Mouse (Mus musculus): ENCODE measurements around the gene Maco1. TPM values are rescaled to one million over a fixed set of nuclear protein-coding genes. Genes with fewer than 3 reads are reported as not detected.

The Maco1 gene
- total and polyA plus RNA-seq, 2 experiments from 2014 or later: 21.8 to 32.1 TPM

- Histone ChIP-seq H3K4me1 (ENCODE audit: control insufficient read depth, insufficient read depth) (peaks cover 26% of the 10 kb centered on the region), H3K27me3 (ENCODE audit: control insufficient read depth, insufficient read depth, low read length) (no peaks in the 10 kb centered on the region), H3K9me3 (replicated peaks; ENCODE audit: control insufficient read depth, low read length) (no peaks in the 10 kb centered on the region), H3K4me3 (ENCODE audit: low read depth, low read length) (no peak overlapping the region), H3K27ac (ENCODE audit: low read depth) (no peak overlapping the region), H3K9ac (replicated peaks; ENCODE audit: low read depth, low read length) (0 out of 2 replicates have a peak overlapping the region, but pooled peaks have one; percentile 16), H3K4me2 (ENCODE audit: low read depth, low read length) (no peak overlapping the region), H3K36me3 (replicated peaks; ENCODE audit: control insufficient read depth, insufficient read depth, low read length) (peaks cover 11% of the 10 kb centered on the region; the same call in 1 of the 2 replicates)
- no peak for ATAC-seq (ENCODE audit: insufficient read depth, low read depth)
- 70% methylated on average over 13 of the region's 13 CpGs for WGBS
- no peak for DNase-seq (ENCODE audit: low spot score)
- TF ChIP-seq CTCF (IDR thresholded peaks at IDR 0.05; ENCODE audit: low read depth): no peak
- TF ChIP-seq EP300 (IDR thresholded peaks at IDR 0.05; ENCODE audit: low read depth): no peak
Measured at GRCm38 (mm10) chr4:134754941-134755340, 98.2 kb downstream of the Maco1 start.

DNA sequence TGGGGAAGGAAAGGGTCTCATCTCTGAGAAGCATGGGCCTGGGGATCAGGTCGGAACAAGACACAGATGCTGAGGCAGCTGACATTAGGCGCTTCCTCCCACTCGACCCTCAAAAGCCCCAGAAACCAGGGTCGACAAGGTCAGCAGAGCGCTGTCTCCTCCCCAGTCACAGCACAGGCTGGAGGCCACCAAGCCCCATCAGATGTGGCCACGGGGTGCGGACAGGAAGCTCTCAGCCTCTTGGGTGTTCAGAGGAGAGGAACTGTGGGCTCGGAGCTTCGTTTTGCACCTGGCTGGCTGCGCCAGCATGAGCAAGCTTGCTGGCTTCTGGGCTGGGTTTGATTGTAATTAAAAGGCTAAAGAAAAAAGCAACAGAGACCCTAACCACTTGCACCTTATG is 98.8 kb downstream of the Maco1 start:
- no peak for DNase-seq (ENCODE audit: low spot score)
- no peaks in the 10 kb centered on the region for H3K9me3 ChIP-seq (replicated peaks; ENCODE audit: control insufficient read depth, low read length)
- TF ChIP-seq CTCF (IDR thresholded peaks at IDR 0.05; ENCODE audit: low read depth) (no peak), EP300 (IDR thresholded peaks at IDR 0.05; ENCODE audit: low read depth) (no peak)
- H3K9ac ChIP-seq (replicated peaks; ENCODE audit: low read depth, low read length): 0 out of 2 replicates have a peak overlapping the region, but pooled peaks have one; percentile 16
- H3K27ac ChIP-seq (ENCODE audit: low read depth): peak overlapping the region; percentile 44; the same call in 1 of the 2 replicates
- no peak overlapping the region for H3K4me2 ChIP-seq (ENCODE audit: low read depth, low read length)
- 47% methylated on average over 10 of the region's 10 CpGs for WGBS
- peaks cover 16% of the 10 kb centered on the region for H3K36me3 ChIP-seq (replicated peaks; ENCODE audit: control insufficient read depth, insufficient read depth, low read length)
- no peaks in the 10 kb centered on the region for H3K27me3 ChIP-seq (ENCODE audit: control insufficient read depth, insufficient read depth, low read length)
- no peak overlapping the region for H3K4me3 ChIP-seq (ENCODE audit: low read depth, low read length)
- peaks cover 21% of the 10 kb centered on the region for H3K4me1 ChIP-seq (ENCODE audit: control insufficient read depth, insufficient read depth)
- ATAC-seq (ENCODE audit: insufficient read depth, low read depth): no peak

GRCm38 (mm10) chr4:134753516-134754261 is 99.5 kb downstream of the Maco1 start:
- ATAC-seq (ENCODE audit: insufficient read depth, low read depth): no peak
- peaks cover 14% of the 10 kb centered on the region for H3K4me1 ChIP-seq (ENCODE audit: control insufficient read depth, insufficient read depth)

GRCm38 (mm10) chr4:134752911-134753426 is 100.2 kb downstream of the Maco1 start:
- Histone ChIP-seq H3K4me1 (ENCODE audit: control insufficient read depth, insufficient read depth) (peaks cover 13% of the 10 kb centered on the region; the same call in 1 of the 2 replicates), H3K27me3 (ENCODE audit: control insufficient read depth, insufficient read depth, low read length) (no peaks in the 10 kb centered on the region), H3K4me2 (ENCODE audit: low read depth, low read length) (no peak overlapping the region), H3K9me3 (replicated peaks; ENCODE audit: control insufficient read depth, low read length) (no peaks in the 10 kb centered on the region), H3K27ac (ENCODE audit: low read depth) (peak overlapping the region; percentile 22; the same call in 1 of the 2 replicates), H3K36me3 (replicated peaks; ENCODE audit: control insufficient read depth, insufficient read depth, low read length) (peaks cover 26% of the 10 kb centered on the region), H3K9ac (replicated peaks; ENCODE audit: low read depth, low read length) (no peak overlapping the region; the same call in 1 of the 2 replicates), H3K4me3 (ENCODE audit: low read depth, low read length) (no peak overlapping the region)
- 44% methylated on average over 11 of the region's 11 CpGs for whole genome bisulfite sequencing
- DNase-seq (ENCODE audit: low spot score) (no peak), ATAC-seq (ENCODE audit: insufficient read depth, low read depth) (peak; percentile 49)
- TF ChIP-seq CTCF (IDR thresholded peaks at IDR 0.05; ENCODE audit: low read depth): no peak
- TF ChIP-seq EP300 (IDR thresholded peaks at IDR 0.05; ENCODE audit: low read depth): no peak

More at GRCm38 (mm10) chr4:134753516-134754261, 99.5 kb downstream of the Maco1 start:
- peak overlapping the region; percentile 44; the same call in 1 of the 2 replicates for H3K27ac ChIP-seq (ENCODE audit: low read depth)
- no peaks in the 10 kb centered on the region for H3K9me3 ChIP-seq (replicated peaks; ENCODE audit: control insufficient read depth, low read length)
- no peak for DNase-seq (ENCODE audit: low spot score)
- H3K36me3 ChIP-seq (replicated peaks; ENCODE audit: control insufficient read depth, insufficient read depth, low read length): peaks cover 19% of the 10 kb centered on the region
- no peak overlapping the region for H3K4me3 ChIP-seq (ENCODE audit: low read depth, low read length)
- no peak for TF ChIP-seq CTCF (IDR thresholded peaks at IDR 0.05; ENCODE audit: low read depth)
- TF ChIP-seq EP300 (IDR thresholded peaks at IDR 0.05; ENCODE audit: low read depth): no peak
- no peaks in the 10 kb centered on the region for H3K27me3 ChIP-seq (ENCODE audit: control insufficient read depth, insufficient read depth, low read length)
- no peak overlapping the region for H3K9ac ChIP-seq (replicated peaks; ENCODE audit: low read depth, low read length)
- H3K4me2 ChIP-seq (ENCODE audit: low read depth, low read length): no peak overlapping the region
- 54% methylated on average over 17 of the region's 17 CpGs for WGBS

Other genes starting within 250 kb of the Maco1 start
- gene Man1c1, start 149.1 kb downstream of the Maco1 start, total RNA-seq (2014; rRNA removed; ENCODE audit: low replicate concordance): 14.8 and 21.2 TPM in 2 replicates
- 3.8 TPM in 2 replicates for gene Man1c1, start 149.1 kb downstream of the Maco1 start, polyA plus RNA-seq (2015; fragmentation: Nextera tagmentation; extraction: Ambion mirVana)
- 9.4 and 31.8 TPM in 2 replicates for gene Ldlrap1, start 85.3 kb downstream of the Maco1 start, total RNA-seq (2014; rRNA removed; ENCODE audit: low replicate concordance)
- gene Ldlrap1, start 85.3 kb downstream of the Maco1 start, polyA plus RNA-seq (2015; fragmentation: Nextera tagmentation; extraction: Ambion mirVana): 11.6 and 12.3 TPM in 2 replicates
- 5.3 and 7.7 TPM in 2 replicates for gene Rhd, start 11.2 kb upstream of the Maco1 start, total RNA-seq (2014; rRNA removed; ENCODE audit: low replicate concordance)
- 10.1 and 10.3 TPM in 2 replicates for gene Rhd, start 11.2 kb upstream of the Maco1 start, polyA plus RNA-seq (2015; fragmentation: Nextera tagmentation; extraction: Ambion mirVana)
- 111 and 117 TPM in 2 replicates for gene Tmem50a, start 61.7 kb upstream of the Maco1 start, total RNA-seq (2014; rRNA removed; ENCODE audit: low replicate concordance)
- gene Tmem50a, start 61.7 kb upstream of the Maco1 start, polyA plus RNA-seq (2015; fragmentation: Nextera tagmentation; extraction: Ambion mirVana): 160 and 171 TPM in 2 replicates
- 80.5 and 85.8 TPM in 2 replicates for gene Rsrp1, start 70.2 kb upstream of the Maco1 start, total RNA-seq (2014; rRNA removed; ENCODE audit: low replicate concordance)
- gene Rsrp1, start 70.2 kb upstream of the Maco1 start, polyA plus RNA-seq (2015; fragmentation: Nextera tagmentation; extraction: Ambion mirVana): 295 and 322 TPM in 2 replicates
- 19.5 and 31.1 TPM in 2 replicates for gene Syf2, start 77.6 kb upstream of the Maco1 start, total RNA-seq (2014; rRNA removed; ENCODE audit: low replicate concordance)
- 66.8 and 73.3 TPM in 2 replicates for gene Syf2, start 77.6 kb upstream of the Maco1 start, polyA plus RNA-seq (2015; fragmentation: Nextera tagmentation; extraction: Ambion mirVana)

Measured in heart, postnatal 0 days (tissue).